In the genomic region with DNA sequence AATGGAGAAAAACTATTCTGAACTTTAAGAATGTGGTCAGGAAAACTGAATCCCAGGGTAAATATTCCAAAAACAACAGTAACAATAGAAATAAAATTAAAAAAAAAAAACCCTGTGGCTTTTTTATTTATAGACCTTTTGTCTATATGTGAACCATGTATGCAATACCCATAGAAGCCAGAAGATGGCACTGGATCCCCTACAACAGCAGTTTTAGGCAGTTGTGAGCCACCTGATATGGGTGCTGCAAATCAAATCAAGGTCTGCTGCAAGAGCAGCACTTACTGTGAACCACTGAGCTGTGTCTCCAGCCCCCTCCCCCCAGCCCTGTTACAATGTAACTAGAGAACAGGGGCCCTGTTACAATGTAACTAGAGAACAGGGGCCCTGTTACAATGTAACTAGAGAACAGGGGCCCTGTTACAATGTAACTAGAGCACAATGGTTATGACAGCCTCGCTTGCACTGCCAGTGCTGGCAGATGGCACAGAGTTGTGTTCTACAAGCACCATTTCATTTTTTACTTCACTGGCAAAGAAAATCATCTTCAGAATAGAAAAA, we compare ENCODE assay signal across 17 mouse cellular contexts. TPM values are rescaled to one million over a fixed set of nuclear protein-coding genes. Genes with fewer than 3 reads are reported as not detected.
DNase-seq lines count a peak whose midpoint lies in the region; ATAC-seq and TF ChIP-seq lines count a peak whose summit lies in the region.
"Had no signal": no experiment of that assay in that cellular context is flagged by ENCODE, and none has a peak within 500 bp of the region (broad histone marks: within the 10 kb centered on the region; RNA-seq: fewer than 3 reads in every experiment).

No protein-coding gene starts in this region.

- no peak overlapping the region for H3K9ac ChIP-seq in lung, postnatal 0 days (replicated peaks; ENCODE audit: low read depth)
- H3K9ac ChIP-seq in stomach, postnatal 0 days (ENCODE audit: low read length) = no peak overlapping the region
- H3K9ac ChIP-seq in hindbrain, embryonic 13.5 days = no peak overlapping the region
- H3K9ac ChIP-seq in forebrain, embryonic 12.5 days = no peak overlapping the region
- H3K9ac ChIP-seq: hindbrain, embryonic 12.5 days had no signal

- H3K27ac ChIP-seq in lung, postnatal 0 days (ENCODE audit: low read length) = no peak overlapping the region
- no peak overlapping the region for H3K27ac ChIP-seq in stomach, postnatal 0 days (replicated peaks)
- H3K27ac ChIP-seq in hindbrain, embryonic 13.5 days = no peak overlapping the region
- H3K27ac ChIP-seq in forebrain, embryonic 12.5 days = no peak overlapping the region
- H3K27ac ChIP-seq: hindbrain, embryonic 12.5 days had no signal

- H3K4me3 ChIP-seq in lung, postnatal 0 days (ENCODE audit: low read depth, low read length) = no peak overlapping the region
- no peak overlapping the region for H3K4me3 ChIP-seq in stomach, postnatal 0 days (ENCODE audit: low read depth, low read length)
- no peak overlapping the region for H3K4me3 ChIP-seq in hindbrain, embryonic 13.5 days
- H3K4me3 ChIP-seq in forebrain, embryonic 12.5 days (replicated peaks) = no peak overlapping the region
- H3K4me3 ChIP-seq: hindbrain, embryonic 12.5 days had no signal

- H3K9me3 ChIP-seq in lung, postnatal 0 days (ENCODE audit: low read length) = no peaks in the 10 kb centered on the region
- no peaks in the 10 kb centered on the region for H3K9me3 ChIP-seq in stomach, postnatal 0 days (ENCODE audit: control insufficient read depth, low read length)
- H3K9me3 ChIP-seq in hindbrain, embryonic 13.5 days = no peaks in the 10 kb centered on the region
- H3K9me3 ChIP-seq in forebrain, embryonic 12.5 days = no peaks in the 10 kb centered on the region
- H3K9me3 ChIP-seq: G1E; hindbrain, embryonic 12.5 days had no signal

- H3K36me3 ChIP-seq in lung, postnatal 0 days (ENCODE audit: insufficient read depth, low read length) = no peaks in the 10 kb centered on the region
- no peaks in the 10 kb centered on the region for H3K36me3 ChIP-seq in stomach, postnatal 0 days (ENCODE audit: control insufficient read depth, insufficient read depth, low read length)
- H3K36me3 ChIP-seq in hindbrain, embryonic 13.5 days = no peaks in the 10 kb centered on the region
- H3K36me3 ChIP-seq in forebrain, embryonic 12.5 days (replicated peaks) = no peaks in the 10 kb centered on the region
- H3K36me3 ChIP-seq: G1E; hindbrain, embryonic 12.5 days had no signal

- no peaks in the 10 kb centered on the region for H3K4me1 ChIP-seq in lung, postnatal 0 days (ENCODE audit: insufficient read depth, low read depth, low read length)
- no peaks in the 10 kb centered on the region for H3K4me1 ChIP-seq in stomach, postnatal 0 days (replicated peaks; ENCODE audit: control insufficient read depth, insufficient read depth)
- no peaks in the 10 kb centered on the region for H3K4me1 ChIP-seq in hindbrain, embryonic 13.5 days (replicated peaks)
- no peaks in the 10 kb centered on the region for H3K4me1 ChIP-seq in forebrain, embryonic 12.5 days
- H3K4me1 ChIP-seq: hindbrain, embryonic 12.5 days had no signal

- no peak for DNase-seq in lung, postnatal 0 days (ENCODE audit: low spot score)
- DNase-seq in lung, postnatal 10 days = no peak
- DNase-seq in R1 (ENCODE audit: low read depth, low spot score) = peak; percentile 40
- DNase-seq in kidney, adult 9 months = peak; percentile 82
- DNase-seq in stomach, postnatal 0 days (ENCODE audit: low spot score) = no peak
- no peak for DNase-seq in thymus, postnatal 14 days
- DNase-seq: cerebellum, postnatal 36 days; lung, adult 2 months; right cerebral cortex, postnatal 4 days had no signal

- TF ChIP-seq EP300 in lung, postnatal 0 days (IDR thresholded peaks at IDR 0.05) = no peak
- TF ChIP-seq EP300 in stomach, postnatal 0 days (optimal IDR thresholded peaks at IDR 0.05) = no peak

- WGBS in lung, postnatal 0 days = 56% methylated on average over 1 of the region's 1 CpGs
- WGBS in stomach, postnatal 0 days = 63% methylated on average over 1 of the region's 1 CpGs
- 59% methylated on average over 1 of the region's 1 CpGs for WGBS in hindbrain, embryonic 13.5 days
- 94% methylated on average over 1 of the region's 1 CpGs for WGBS in forebrain, embryonic 12.5 days

- 0 out of 2 replicates have a peak, but pooled peaks have one; percentile 3 for TF ChIP-seq CTCF in lung, postnatal 0 days (IDR thresholded peaks at IDR 0.05)
- peak; percentile 24; the same call in 1 of the 2 replicates for TF ChIP-seq CTCF in stomach, postnatal 0 days (IDR thresholded peaks at IDR 0.05; ENCODE audit: low read depth)

- ATAC-seq in lung, postnatal 0 days = no peak
- no peak for ATAC-seq in stomach, postnatal 0 days (ENCODE audit: low FRiP score, low TSS enrichment)
- no peak for ATAC-seq in hindbrain, embryonic 13.5 days (ENCODE audit: low FRiP score)
- no peak for ATAC-seq in forebrain, embryonic 12.5 days (ENCODE audit: low FRiP score)
- ATAC-seq: forebrain, embryonic 14.5 days had no signal

- no peak overlapping the region for H3K4me2 ChIP-seq in lung, postnatal 0 days (replicated peaks; ENCODE audit: low read depth, low read length)
- H3K4me2 ChIP-seq in stomach, postnatal 0 days (replicated peaks; ENCODE audit: low read depth) = no peak overlapping the region
- H3K4me2 ChIP-seq in hindbrain, embryonic 13.5 days = no peak overlapping the region
- no peak overlapping the region for H3K4me2 ChIP-seq in forebrain, embryonic 12.5 days
- H3K4me2 ChIP-seq: hindbrain, embryonic 12.5 days had no signal

- no peaks in the 10 kb centered on the region for H3K27me3 ChIP-seq in lung, postnatal 0 days (replicated peaks; ENCODE audit: insufficient read depth, low read length)
- no peaks in the 10 kb centered on the region for H3K27me3 ChIP-seq in stomach, postnatal 0 days (ENCODE audit: control insufficient read depth, insufficient read depth, low read length)
- H3K27me3 ChIP-seq in hindbrain, embryonic 13.5 days = no peaks in the 10 kb centered on the region
- no peaks in the 10 kb centered on the region for H3K27me3 ChIP-seq in forebrain, embryonic 12.5 days
- H3K27me3 ChIP-seq: hindbrain, embryonic 12.5 days had no signal

RNA-seq across cellular contexts. Expression of a gene that starts 27.1 kb away (rescaled TPM):
- polyA plus RNA-seq in lung, postnatal 0 days (2015; fragmentation: Nextera tagmentation; extraction: Ambion mirVana) = not detected in 2 replicates
- not detected in 2 replicates for polyA plus RNA-seq in stomach, postnatal 0 days (2015; fragmentation: Nextera tagmentation; extraction: Ambion mirVana)
- polyA plus RNA-seq in hindbrain, embryonic 13.5 days (2015; fragmentation: Nextera tagmentation; extraction: Ambion mirVana) = not detected in 2 replicates
- polyA plus RNA-seq in forebrain, embryonic 12.5 days (2016; fragmentation: Nextera tagmentation; extraction: Ambion mirVana) = not detected in 2 replicates
- polyA plus RNA-seq: embryonic facial prominence, embryonic 14.5 days; forebrain, embryonic 14.5 days; G1E; heart, embryonic 14.5 days; hindbrain, embryonic 12.5 days; lung, adult 2 months; stomach, embryonic 14.5 days had no signal

Comparison
In these comparisons a context has a peak if more than half of its experiments do, and no peak if none do; other contexts are left out.
1. DNase-seq: peak in R1 (single experiment) and kidney, adult 9 months (single experiment); none in lung, postnatal 0 days (single experiment), lung, postnatal 10 days (single experiment), stomach, postnatal 0 days (single experiment) and thymus, postnatal 14 days (single experiment).